Mouse (Mus musculus): ENCODE measurements at regions not wholly inside any gene's neighbourhood (a gene's known extent, or its start where the extent isn't known, plus 50 kb on each side); places are given as distances from the start of the nearest gene placed in this dataset.

DNA sequence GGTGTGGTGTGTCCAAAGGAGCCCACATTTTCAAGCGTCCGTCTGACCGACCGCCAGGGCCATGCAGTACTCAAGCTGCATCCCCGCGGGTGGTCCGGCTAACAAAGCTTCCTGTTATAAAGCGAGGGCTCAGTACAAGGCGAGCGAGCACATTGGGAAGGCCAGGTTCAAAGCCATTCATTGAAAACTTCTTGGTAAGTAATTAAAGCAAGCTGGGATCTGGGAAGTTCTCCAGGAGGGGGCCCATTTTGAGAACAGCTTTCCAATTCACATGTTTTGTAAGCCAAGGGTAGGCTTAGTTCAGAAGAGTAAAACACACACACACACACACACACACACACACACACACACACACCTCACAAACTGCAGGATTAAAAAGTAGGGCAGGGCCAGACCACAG, 57.3 kb upstream of the Prep start:
- Histone ChIP-seq H3K27ac (ENCODE audit: low read depth, low read length) (no peak overlapping the region), H3K4me2 (ENCODE audit: low read depth) (no peak overlapping the region), H3K4me1 (ENCODE audit: control insufficient read depth, insufficient read depth, low read length) (no peaks in the 10 kb centered on the region), H3K9ac (ENCODE audit: low read length) (no peak overlapping the region), H3K36me3 (ENCODE audit: control insufficient read depth, insufficient read depth, low read length) (no peaks in the 10 kb centered on the region), H3K4me3 (ENCODE audit: low read depth, low read length) (no peak overlapping the region), H3K27me3 (ENCODE audit: control insufficient read depth, insufficient read depth, low read length) (no peaks in the 10 kb centered on the region), H3K9me3 (ENCODE audit: control insufficient read depth, low read length) (no peaks in the 10 kb centered on the region)
- 20% methylated on average over 10 of the region's 10 CpGs for WGBS
- DNase-seq (ENCODE audit: low spot score) (peak; percentile 57), ATAC-seq (ENCODE audit: insufficient read depth, low FRiP score, low TSS enrichment) (peak; percentile 78)

GRCm38 (mm10) chr10:45009235-45009634, 57.8 kb upstream of the Prep start:
- H3K27me3 ChIP-seq (ENCODE audit: control insufficient read depth, insufficient read depth, low read length) = no peaks in the 10 kb centered on the region
- no peak overlapping the region for H3K4me3 ChIP-seq (ENCODE audit: low read depth, low read length)
- H3K27ac ChIP-seq (ENCODE audit: low read depth, low read length) = no peak overlapping the region
- no peak for DNase-seq (ENCODE audit: low spot score)
- H3K9me3 ChIP-seq (ENCODE audit: control insufficient read depth, low read length) = no peaks in the 10 kb centered on the region
- H3K36me3 ChIP-seq (ENCODE audit: control insufficient read depth, insufficient read depth, low read length) = no peaks in the 10 kb centered on the region
- H3K4me2 ChIP-seq (ENCODE audit: low read depth) = no peak overlapping the region
- H3K9ac ChIP-seq (ENCODE audit: low read length) = no peak overlapping the region
- H3K4me1 ChIP-seq (ENCODE audit: control insufficient read depth, insufficient read depth, low read length) = no peaks in the 10 kb centered on the region
- 88% methylated on average over 1 of the region's 1 CpGs for WGBS
- no peak for ATAC-seq (ENCODE audit: insufficient read depth, low FRiP score, low TSS enrichment)

GRCm38 (mm10) chr10:45004037-45004653, 62.9 kb upstream of the Prep start:
- Histone ChIP-seq H3K9me3 (ENCODE audit: control insufficient read depth, low read length) (no peaks in the 10 kb centered on the region), H3K36me3 (ENCODE audit: control insufficient read depth, insufficient read depth, low read length) (no peaks in the 10 kb centered on the region), H3K27me3 (ENCODE audit: control insufficient read depth, insufficient read depth, low read length) (no peaks in the 10 kb centered on the region), H3K9ac (ENCODE audit: low read length) (no peak overlapping the region), H3K4me1 (ENCODE audit: control insufficient read depth, insufficient read depth, low read length) (peaks cover 7% of the 10 kb centered on the region; the same call in 1 of the 2 replicates), H3K4me3 (ENCODE audit: low read depth, low read length) (no peak overlapping the region), H3K27ac (ENCODE audit: low read depth, low read length) (no peak overlapping the region), H3K4me2 (ENCODE audit: low read depth) (no peak overlapping the region)
- 90% methylated on average over 9 of the region's 9 CpGs for WGBS
- ATAC-seq (ENCODE audit: insufficient read depth, low FRiP score, low TSS enrichment) (no peak), DNase-seq (ENCODE audit: low spot score) (no peak)

DNA sequence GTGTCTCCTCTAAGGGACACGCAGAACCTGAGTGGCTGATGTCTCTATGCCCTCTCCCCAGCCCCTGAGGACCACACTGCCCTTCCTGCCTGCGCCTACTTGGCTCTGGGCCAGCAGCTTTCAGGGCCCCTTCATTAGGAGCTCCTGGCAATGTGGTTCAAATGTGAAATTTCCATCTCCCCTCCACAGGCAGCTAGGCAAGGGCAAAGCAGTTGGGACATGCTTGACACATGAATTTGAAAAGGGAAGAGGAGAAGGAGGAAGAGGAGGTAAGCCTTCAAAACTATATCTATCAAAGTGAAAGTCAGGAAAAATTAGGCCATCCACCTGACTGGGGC, 63.7 kb upstream of the Prep start:
- Histone ChIP-seq H3K4me1 (ENCODE audit: control insufficient read depth, insufficient read depth, low read length) (peaks cover 7% of the 10 kb centered on the region; the same call in 1 of the 2 replicates), H3K27me3 (ENCODE audit: control insufficient read depth, insufficient read depth, low read length) (no peaks in the 10 kb centered on the region), H3K4me3 (ENCODE audit: low read depth, low read length) (no peak overlapping the region), H3K9me3 (ENCODE audit: control insufficient read depth, low read length) (no peaks in the 10 kb centered on the region), H3K9ac (ENCODE audit: low read length) (no peak overlapping the region), H3K4me2 (ENCODE audit: low read depth) (no peak overlapping the region), H3K27ac (ENCODE audit: low read depth, low read length) (no peak overlapping the region), H3K36me3 (ENCODE audit: control insufficient read depth, insufficient read depth, low read length) (no peaks in the 10 kb centered on the region)
- DNase-seq (ENCODE audit: low spot score) = no peak
- 73% methylated on average over 2 of the region's 2 CpGs for WGBS
- no peak for ATAC-seq (ENCODE audit: insufficient read depth, low FRiP score, low TSS enrichment)

GRCm38 (mm10) chr10:45002637-45003343, 64.2 kb upstream of the Prep start:
- Histone ChIP-seq H3K36me3 (ENCODE audit: control insufficient read depth, insufficient read depth, low read length) (no peaks in the 10 kb centered on the region), H3K9ac (ENCODE audit: low read length) (no peak overlapping the region), H3K4me1 (ENCODE audit: control insufficient read depth, insufficient read depth, low read length) (peaks cover 7% of the 10 kb centered on the region; the same call in 1 of the 2 replicates), H3K9me3 (ENCODE audit: control insufficient read depth, low read length) (no peaks in the 10 kb centered on the region), H3K4me2 (ENCODE audit: low read depth) (no peak overlapping the region), H3K4me3 (ENCODE audit: low read depth, low read length) (no peak overlapping the region), H3K27me3 (ENCODE audit: control insufficient read depth, insufficient read depth, low read length) (no peaks in the 10 kb centered on the region), H3K27ac (ENCODE audit: low read depth, low read length) (no peak overlapping the region)
- DNase-seq (ENCODE audit: low spot score) = no peak
- WGBS = 72% methylated on average over 8 of the region's 8 CpGs
- no peak for ATAC-seq (ENCODE audit: insufficient read depth, low FRiP score, low TSS enrichment)

- Histone ChIP-seq H3K27ac (ENCODE audit: low read depth, low read length) (no peak overlapping the region), H3K4me1 (ENCODE audit: control insufficient read depth, insufficient read depth, low read length) (peaks cover 7% of the 10 kb centered on the region; the same call in 1 of the 2 replicates), H3K4me2 (ENCODE audit: low read depth) (peak overlapping the region; percentile 48), H3K27me3 (ENCODE audit: control insufficient read depth, insufficient read depth, low read length) (no peaks in the 10 kb centered on the region), H3K4me3 (ENCODE audit: low read depth, low read length) (peak overlapping the region; percentile 26; the same call in 1 of the 2 replicates), H3K9ac (ENCODE audit: low read length) (peak overlapping the region; percentile 71), H3K9me3 (ENCODE audit: control insufficient read depth, low read length) (no peaks in the 10 kb centered on the region), H3K36me3 (ENCODE audit: control insufficient read depth, insufficient read depth, low read length) (no peaks in the 10 kb centered on the region)
- 53% methylated on average over 12 of the region's 12 CpGs for WGBS
- ATAC-seq (ENCODE audit: insufficient read depth, low FRiP score, low TSS enrichment) (0 out of 2 replicates have a peak, but pooled peaks have one; percentile 7), DNase-seq (ENCODE audit: low spot score) (peak; percentile 66)
Measured at GRCm38 (mm10) chr10:45000873-45001859, 65.8 kb upstream of the Prep start.

GRCm38 (mm10) chr10:45000027-45000840, 66.8 kb upstream of the Prep start:
- Histone ChIP-seq H3K27me3 (ENCODE audit: control insufficient read depth, insufficient read depth, low read length) (no peaks in the 10 kb centered on the region), H3K4me1 (ENCODE audit: control insufficient read depth, insufficient read depth, low read length) (peaks cover 8% of the 10 kb centered on the region; the same call in 1 of the 2 replicates), H3K4me2 (ENCODE audit: low read depth) (peak overlapping the region; percentile 48), H3K9ac (ENCODE audit: low read length) (peak overlapping the region; percentile 71), H3K27ac (ENCODE audit: low read depth, low read length) (peak overlapping the region; percentile 56; the same call in 1 of the 2 replicates), H3K9me3 (ENCODE audit: control insufficient read depth, low read length) (no peaks in the 10 kb centered on the region), H3K36me3 (ENCODE audit: control insufficient read depth, insufficient read depth, low read length) (no peaks in the 10 kb centered on the region), H3K4me3 (ENCODE audit: low read depth, low read length) (peak overlapping the region; percentile 26)
- ATAC-seq (ENCODE audit: insufficient read depth, low FRiP score, low TSS enrichment) (peak; percentile 56; the same call in 1 of the 2 replicates), DNase-seq (ENCODE audit: low spot score) (peak; percentile 48)
- 26% methylated on average over 18 of the region's 18 CpGs for WGBS

GRCm38 (mm10) chr10:44997906-44998289, 69.1 kb upstream of the Prep start:
- Histone ChIP-seq H3K36me3 (ENCODE audit: control insufficient read depth, insufficient read depth, low read length) (no peaks in the 10 kb centered on the region), H3K4me1 (ENCODE audit: control insufficient read depth, insufficient read depth, low read length) (peaks cover 14% of the 10 kb centered on the region; the same call in 1 of the 2 replicates), H3K9ac (ENCODE audit: low read length) (no peak overlapping the region), H3K9me3 (ENCODE audit: control insufficient read depth, low read length) (no peaks in the 10 kb centered on the region), H3K27ac (ENCODE audit: low read depth, low read length) (peak overlapping the region; percentile 57; the same call in 1 of the 2 replicates), H3K4me3 (ENCODE audit: low read depth, low read length) (no peak overlapping the region), H3K4me2 (ENCODE audit: low read depth) (peak overlapping the region; percentile 32), H3K27me3 (ENCODE audit: control insufficient read depth, insufficient read depth, low read length) (no peaks in the 10 kb centered on the region)
- DNase-seq (ENCODE audit: low spot score) (no peak), ATAC-seq (ENCODE audit: insufficient read depth, low FRiP score, low TSS enrichment) (no peak)
- 6% methylated on average over 4 of the region's 4 CpGs for WGBS
